Mouse (Mus musculus) gastrocnemius, adult 8-10 months (tissue): Measurements from ENCODE around the gene Zbtb8os. TPM values are rescaled to one million over a fixed set of nuclear protein-coding genes. Genes with fewer than 3 reads are reported as not detected.

ENCODE experiments used
- total RNA-seq, 4 experiments: library from RNA; stranded (reverse); gene quantifications; 2 replicates each; pipeline ENCODE4 v1.2.4; 2022

Gene Zbtb8os
- total RNA-seq, 4 experiments from 2014 or later: 24.3 to 32.6 (median 26.6) TPM

Other genes starting within 250 kb of the Zbtb8os start
- gene Tmem54, start 230.1 kb upstream of the Zbtb8os start, total RNA-seq: not detected
- gene Hpca, start 213.7 kb upstream of the Zbtb8os start, total RNA-seq: not detected
- gene Fndc5, start 198.7 kb upstream of the Zbtb8os start, total RNA-seq: 10 to 100 TPM; 48.3 to 65.7 (median 58.5) TPM
- 1 to 10 TPM; 3.8 to 4.6 (median 4.4) TPM for gene S100pbp, start 146.0 kb upstream of the Zbtb8os start, total RNA-seq
- 10 to 100 TPM; 31.2 to 44.4 (median 35.3) TPM for gene Yars, start 145.9 kb upstream of the Zbtb8os start, total RNA-seq
- gene C77080, start 74.3 kb upstream of the Zbtb8os start, total RNA-seq: 1 to 10 TPM in 1 of 4 experiments, under 1 TPM in 3; 0.58 to 1.6 (median 0.75) TPM
- gene Sync, start 48.1 kb upstream of the Zbtb8os start, total RNA-seq: 10 to 100 TPM; 46.1 to 56.7 (median 48.1) TPM
- gene Rbbp4, start 325 bp upstream of the Zbtb8os start, total RNA-seq: 10 to 100 TPM; 35.5 to 40.8 (median 40.0) TPM
- under 1 TPM; 0.48 to 0.79 (median 0.63) TPM for gene Zbtb8a, start 42.4 kb downstream of the Zbtb8os start, total RNA-seq
- not detected for gene Zbtb8b, start 105.2 kb downstream of the Zbtb8os start, total RNA-seq
- 10 to 100 TPM; 37.3 to 42.5 (median 41.0) TPM for gene Bsdc1, start 125.9 kb downstream of the Zbtb8os start, total RNA-seq
- not detected for gene Tssk3, start 155.3 kb downstream of the Zbtb8os start, total RNA-seq
- gene Fam229a, start 155.5 kb downstream of the Zbtb8os start, total RNA-seq: not detected
- 1 to 10 TPM in 2 of 4 experiments, under 1 TPM in 2; 0.19 to 1.1 (median 0.78) TPM for gene Marcksl1, start 177.9 kb downstream of the Zbtb8os start, total RNA-seq
- gene Hdac1, start 207.0 kb downstream of the Zbtb8os start, total RNA-seq: 1 to 10 TPM; 6.7 to 9.7 (median 7.6) TPM
- gene Lck, start 237.9 kb downstream of the Zbtb8os start, total RNA-seq: not detected
- not detected for gene Fam167b, start 242.9 kb downstream of the Zbtb8os start, total RNA-seq